Mouse (Mus musculus) regulatory T cell (primary cell): ENCODE results near the gene Tfdp2.
"Not testable (repeated sequence)": the region's sequence is repeated elsewhere in the genome, so short reads cannot be mapped to it uniquely, and the experiment has no call there.

Experiments used
- in situ Hi-C: fragments of 300-600 bp; cut with MboI, MseI; formaldehyde crosslinking; loops from one replicate; pipeline ENCODE4 v1.15.1; 2025; ENCODE audit warnings: high pct_unique_total_duplicates

Tfdp2 gene

DNA sequence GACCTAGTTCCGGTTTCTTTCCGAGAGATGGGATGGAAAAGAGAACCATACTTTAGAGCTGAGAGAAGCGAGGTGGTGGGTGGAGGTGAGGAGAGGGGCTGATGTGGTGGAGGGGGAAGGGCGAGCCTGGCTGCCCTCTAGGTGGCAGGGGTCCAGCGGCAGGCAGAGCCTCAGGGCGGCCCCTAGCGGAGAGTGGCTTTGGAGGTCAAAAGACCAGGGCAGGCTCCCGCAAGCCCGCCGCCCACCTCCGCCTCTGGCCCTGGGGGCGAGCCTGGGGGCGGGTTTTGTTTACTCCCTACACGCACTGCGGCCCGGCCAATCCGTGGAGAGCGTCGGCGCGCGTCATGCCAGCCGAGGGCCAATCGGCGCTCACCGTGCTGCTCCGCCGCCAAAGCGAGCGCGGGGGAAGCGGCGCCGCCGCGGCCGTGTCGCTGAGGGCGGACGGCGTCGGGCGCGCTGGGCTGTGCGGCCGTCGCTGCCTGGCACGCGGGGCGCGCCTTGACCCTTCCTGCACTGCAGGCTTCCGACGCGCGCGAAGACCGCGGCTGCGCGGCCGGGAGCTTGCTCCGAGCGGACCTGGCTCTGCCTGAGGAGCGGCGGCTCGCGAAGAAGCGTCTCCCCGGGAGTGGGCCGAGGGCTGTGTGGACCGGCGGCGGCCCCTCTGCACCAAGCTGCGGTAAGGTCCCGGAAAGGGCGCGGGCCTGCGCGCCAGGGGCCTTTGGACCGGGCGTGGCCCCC is at the start of gene Tfdp2:
Tfdp2 (plus strand) TSS at position 391 of the 738 bp plus-strand sequence.
- in situ Hi-C loops, result no loop called here

DNA sequence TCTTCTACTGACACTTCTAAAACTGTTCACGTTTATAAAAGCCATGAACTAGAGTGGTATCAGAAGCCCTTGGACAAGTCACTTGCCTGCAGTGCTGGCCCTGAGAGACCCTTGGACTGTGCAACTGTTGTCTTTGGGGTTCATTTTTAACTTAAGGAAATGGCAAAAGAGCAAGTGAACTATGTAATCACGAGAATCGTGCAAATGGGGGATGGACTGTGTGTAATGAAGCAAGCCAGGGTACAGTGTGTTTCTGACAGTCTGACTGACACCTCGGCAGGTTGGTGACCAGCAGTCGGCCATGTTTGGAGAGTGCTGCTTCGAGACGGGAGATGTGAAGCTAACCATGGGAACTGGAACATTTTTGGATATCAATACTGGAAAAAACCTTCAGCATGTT is 43.3 kb upstream of the Tfdp2 start:
- in situ Hi-C loops, result no loop called here

DNA sequence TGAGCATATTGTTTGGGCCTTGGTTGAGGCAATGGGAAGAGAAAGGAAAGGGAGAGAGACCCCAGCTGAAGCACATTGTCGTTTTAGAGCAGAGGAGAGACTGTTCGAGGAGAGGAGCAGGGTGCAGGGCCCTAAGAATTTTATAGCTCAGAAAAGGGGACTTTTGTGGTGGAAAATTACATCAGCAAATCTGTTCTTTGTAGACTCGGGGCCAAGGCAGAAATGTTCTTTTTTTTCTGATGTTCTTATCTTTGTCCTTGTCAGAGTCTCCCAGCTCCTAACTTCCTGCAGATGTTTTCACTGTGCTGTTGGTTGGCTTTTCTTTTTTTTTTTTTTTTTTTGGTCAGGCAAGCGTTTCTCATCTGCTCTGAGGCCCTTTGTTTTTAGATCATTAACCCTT is 37.6 kb upstream of the Tfdp2 start:
- in situ Hi-C loops, result no loop called here

- in situ Hi-C loops, result no loop called here
These were observed 37.0 kb upstream of the Tfdp2 start for GRCm38 (mm10) chr9:96159047-96159446.

DNA sequence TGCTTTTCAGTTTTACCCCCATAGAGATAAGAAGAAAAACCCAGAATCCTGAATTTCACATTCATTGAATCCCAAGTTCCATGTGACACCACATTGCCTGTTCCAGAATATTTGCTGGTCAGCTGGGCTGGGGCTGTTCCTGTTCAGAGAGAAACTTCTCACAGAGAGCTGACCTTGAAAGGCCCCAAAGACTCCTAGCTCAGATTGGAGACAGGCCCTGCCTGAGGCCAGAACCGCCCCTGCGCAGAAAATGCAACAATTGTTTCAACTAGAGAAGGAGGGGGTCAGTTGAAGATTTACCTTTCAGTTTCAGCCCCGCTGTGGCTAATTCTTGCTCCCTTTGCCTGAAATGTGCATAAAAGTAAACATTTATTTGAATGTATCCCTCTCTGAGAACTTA is 35.3 kb upstream of the Tfdp2 start:
- in situ Hi-C loops, result no loop called here

GRCm38 (mm10) chr9:96162421-96162820 is 33.7 kb upstream of the Tfdp2 start:
- in situ Hi-C loops, result no loop called here

GRCm38 (mm10) chr9:96163443-96163842 is 32.6 kb upstream of the Tfdp2 start:
- in situ Hi-C loops, result no loop called here

DNA sequence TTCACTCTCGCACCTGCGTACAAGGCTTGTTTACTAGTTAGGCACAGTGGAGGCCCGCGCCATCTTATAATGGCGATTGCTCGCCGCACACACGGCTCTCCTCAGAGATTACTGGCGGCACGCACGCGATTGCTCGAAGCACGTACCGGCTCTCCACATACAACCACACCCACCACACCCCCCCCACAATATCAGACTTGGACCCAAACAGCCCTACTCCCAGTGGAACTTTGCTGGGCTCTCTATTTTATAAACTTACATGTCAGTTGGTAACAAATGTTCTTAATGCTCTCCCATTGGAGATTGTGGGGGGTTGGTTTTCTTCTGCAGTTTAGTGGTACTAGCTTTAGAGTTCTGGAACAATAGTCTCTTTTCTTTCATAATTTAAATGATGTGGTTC is 32.1 kb upstream of the Tfdp2 start:
- in situ Hi-C loops, result not testable (repeated sequence)

DNA sequence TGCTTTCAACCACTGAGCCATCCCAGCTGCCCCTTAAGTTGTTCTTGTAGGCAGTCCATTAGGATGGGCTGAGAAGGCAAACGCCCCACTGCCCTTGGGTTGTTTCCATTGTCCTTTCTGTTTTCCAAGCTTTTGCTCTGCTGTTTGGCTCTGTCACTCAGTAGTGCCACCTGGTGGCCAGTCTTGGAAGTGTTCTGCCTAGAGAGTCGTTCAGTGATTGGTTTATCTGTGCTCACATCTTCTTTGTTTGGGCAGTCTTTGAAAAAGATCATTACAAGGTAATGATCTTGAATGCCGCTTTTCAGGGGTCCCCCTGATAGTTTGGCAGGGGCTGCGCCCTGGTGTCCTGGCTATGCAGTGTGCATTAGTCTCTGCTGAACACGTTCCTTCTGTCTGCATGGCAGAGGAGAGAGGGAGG is 28.9 kb upstream of the Tfdp2 start:
- in situ Hi-C loops, result no loop called here

DNA sequence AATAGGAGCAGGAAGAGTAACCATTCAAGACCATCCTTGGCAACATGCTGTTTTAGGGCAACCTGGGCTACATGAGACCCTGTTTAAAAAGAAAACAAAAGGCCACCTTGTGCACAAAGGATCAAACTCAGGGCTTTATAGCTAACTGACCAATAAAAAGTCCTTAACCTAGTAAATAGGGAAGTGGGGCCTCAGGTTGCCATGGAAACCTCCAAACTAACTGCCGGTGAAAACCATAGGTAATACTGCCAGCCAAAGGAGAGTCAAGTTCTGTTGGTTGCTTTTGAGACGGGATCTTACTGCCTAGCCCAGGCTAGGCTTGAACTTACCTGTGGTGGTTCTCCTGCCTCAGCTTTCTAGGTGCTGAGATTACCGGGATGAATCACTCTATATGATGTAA is 25.5 kb upstream of the Tfdp2 start:
- in situ Hi-C loops, result no loop called here

GRCm38 (mm10) chr9:96184909-96185308 is 11.2 kb upstream of the Tfdp2 start:
- in situ Hi-C loops, result no loop called here

GRCm38 (mm10) chr9:96186701-96187100 is 9.4 kb upstream of the Tfdp2 start:
- in situ Hi-C loops, result no loop called here

GRCm38 (mm10) chr9:96196636-96197181 is 634 bp downstream of the Tfdp2 start:
- in situ Hi-C loops, result no loop called here

DNA sequence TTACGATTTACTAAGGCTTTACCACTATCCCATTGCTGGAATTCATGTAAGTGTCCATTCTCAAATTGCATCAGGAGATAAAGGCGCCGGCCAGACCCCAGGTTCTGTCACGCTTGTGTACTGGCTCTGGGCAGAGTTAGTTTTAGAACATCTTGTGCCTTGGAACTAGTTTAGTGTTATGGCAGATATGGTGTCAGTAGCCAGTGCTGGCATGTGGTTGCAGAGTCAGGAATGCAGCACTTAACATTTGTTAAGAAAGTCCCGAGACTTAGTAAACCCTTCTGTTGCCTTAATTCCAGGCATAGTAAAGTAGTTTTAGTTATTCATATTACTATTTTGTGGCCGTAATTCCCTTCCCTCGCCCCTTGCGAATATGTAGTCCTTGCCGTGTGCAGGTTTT is 1.7 kb downstream of the Tfdp2 start:
- in situ Hi-C loops, result no loop called here

DNA sequence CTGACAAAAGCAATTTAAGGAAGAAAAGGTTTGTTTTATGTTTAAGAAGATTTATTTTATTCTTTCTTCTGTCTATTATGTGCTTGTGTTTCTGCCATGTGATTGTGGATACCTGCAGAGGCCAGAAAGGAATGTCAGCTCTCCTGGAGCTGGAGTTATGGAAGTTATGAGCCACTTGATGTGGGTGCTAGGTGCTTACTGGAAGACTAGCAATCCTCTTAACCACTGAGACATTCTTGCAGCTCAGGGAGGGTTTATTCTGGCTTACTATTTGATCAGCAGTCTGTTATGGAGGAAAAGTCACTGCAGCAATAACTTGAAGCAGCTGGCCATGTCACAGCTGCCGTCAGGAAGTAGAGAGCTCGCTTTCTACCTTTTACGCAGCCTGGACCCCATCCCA is 7.6 kb downstream of the Tfdp2 start:
- in situ Hi-C loops, result no loop called here

- in situ Hi-C loops, result no loop called here
These were observed 11.4 kb downstream of the Tfdp2 start for GRCm38 (mm10) chr9:96207428-96207827.

GRCm38 (mm10) chr9:96213036-96213645 is 17.1 kb downstream of the Tfdp2 start:
- in situ Hi-C loops, result no loop called here

DNA sequence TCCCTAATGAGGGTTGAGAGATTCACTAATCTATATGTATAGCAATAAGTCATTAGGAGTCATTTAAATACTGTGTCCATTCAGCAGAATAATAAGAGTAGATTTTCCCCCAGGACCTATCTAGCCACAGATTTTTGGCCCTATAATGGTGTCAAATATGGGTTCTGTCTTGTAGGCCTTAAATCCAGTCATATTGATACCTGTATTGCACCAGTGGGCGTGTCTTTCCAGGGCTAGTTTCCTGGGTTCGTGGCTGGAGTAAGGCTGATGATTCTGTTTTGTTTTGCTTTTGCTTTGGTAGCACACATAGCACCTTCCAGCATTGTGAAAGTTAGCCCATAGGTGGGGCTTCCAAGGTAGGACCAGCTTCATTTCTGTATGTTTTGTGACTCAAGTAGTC is 18.1 kb downstream of the Tfdp2 start:
- in situ Hi-C loops, result no loop called here

- in situ Hi-C loops, result no loop called here
These were observed 21.2 kb downstream of the Tfdp2 start for GRCm38 (mm10) chr9:96217299-96217698.

DNA sequence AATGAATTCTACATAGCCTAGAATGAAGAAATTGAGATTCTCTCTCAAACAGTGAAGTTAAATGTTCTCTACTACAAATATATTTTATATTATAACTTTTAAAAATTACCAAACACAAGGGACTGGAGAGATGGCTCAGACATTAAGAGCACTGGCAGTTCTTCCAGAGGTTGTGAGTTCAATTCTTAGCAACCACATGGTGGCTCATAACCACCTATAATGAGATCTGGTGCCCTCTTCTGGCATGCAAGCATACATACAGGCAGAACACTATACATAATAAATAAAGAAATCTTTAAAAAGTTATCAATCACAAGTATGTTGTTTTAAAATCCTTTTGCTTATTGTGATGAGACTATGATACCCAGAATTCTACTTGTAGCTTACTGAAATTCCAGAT is 21.7 kb downstream of the Tfdp2 start:
- in situ Hi-C loops, result no loop called here

DNA sequence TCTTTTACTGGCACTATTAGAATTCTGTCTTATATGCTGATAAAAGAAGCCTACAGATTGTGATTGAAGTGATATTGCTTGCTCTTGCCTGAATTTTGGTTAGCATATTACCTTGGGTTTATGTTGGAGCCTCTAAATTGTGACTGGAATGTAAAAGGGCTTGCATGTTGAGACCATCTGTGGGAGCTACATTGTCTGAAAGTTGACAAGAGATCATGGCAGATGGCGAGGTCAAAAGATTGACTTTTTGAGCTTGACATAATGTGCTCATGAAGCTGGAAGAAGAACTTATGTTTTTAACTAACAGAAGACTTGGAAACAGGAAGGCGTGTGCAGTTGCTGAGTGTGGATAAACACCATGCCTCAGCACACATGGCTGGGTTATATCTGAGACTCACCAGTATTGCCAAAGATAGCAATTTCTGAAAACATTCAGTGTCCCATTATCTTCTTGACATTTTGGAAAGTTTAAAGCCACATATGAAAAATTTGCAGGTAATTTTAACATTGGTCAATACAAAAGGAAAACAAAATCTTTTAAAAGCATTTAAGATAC is 23.1 kb downstream of the Tfdp2 start:
- in situ Hi-C loops, result no loop called here

DNA sequence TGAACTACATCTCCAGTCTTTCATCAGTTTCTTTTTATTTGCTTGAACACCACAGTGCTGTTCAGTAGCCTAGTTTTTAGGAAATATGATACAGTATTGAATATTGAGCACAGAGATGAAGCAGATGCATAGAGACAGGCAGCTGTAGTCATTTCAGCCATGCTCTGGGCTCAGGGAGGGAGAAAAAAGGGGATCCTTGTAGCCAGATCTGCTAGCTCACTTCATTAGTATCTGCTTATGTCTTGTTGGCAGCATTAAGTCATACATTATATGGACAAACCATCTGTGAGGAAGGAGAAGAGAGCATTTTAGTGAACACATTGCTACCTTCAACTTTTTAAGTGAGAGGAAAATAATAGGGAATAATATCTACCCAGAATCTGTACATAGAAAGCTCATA is 24.3 kb downstream of the Tfdp2 start:
- in situ Hi-C loops, result no loop called here

DNA sequence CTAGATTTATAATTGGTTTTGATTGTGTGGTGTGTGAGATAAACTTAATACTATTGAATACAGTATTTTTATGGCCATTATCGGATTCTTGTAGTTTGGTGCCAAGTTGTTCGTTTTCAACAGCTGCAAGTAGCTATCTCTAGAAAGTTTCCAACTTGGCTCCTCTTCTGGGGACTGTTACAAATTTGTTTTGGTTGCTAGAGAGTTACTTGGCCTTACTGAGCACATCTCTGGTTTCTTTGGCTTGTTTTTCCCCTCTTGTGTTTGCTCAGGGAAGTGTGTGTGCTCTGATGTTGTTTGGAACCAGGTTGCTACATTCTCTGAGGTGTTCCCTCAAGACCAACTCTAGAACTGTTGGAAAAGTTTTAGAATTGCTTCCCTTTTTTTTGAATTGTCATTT is 27.2 kb downstream of the Tfdp2 start:
- in situ Hi-C loops, result no loop called here
